17 mouse cellular contexts compared by ENCODE assay signal in genomic region chr12:98932856-98933255, GRCm38 (mm10).
"Had no signal": no experiment of that assay in that cellular context is flagged by ENCODE, and none has a peak within 500 bp of the region (broad histone marks: within the 10 kb centered on the region; RNA-seq: fewer than 3 reads in every experiment).

No protein-coding gene starts in this region.

- H3K9ac ChIP-seq: lung, embryonic 14.5 days; midbrain, embryonic 12.5 days; neural tube, embryonic 13.5 days; neural tube, embryonic 15.5 days had no signal

- H3K4me1 ChIP-seq: neural tube, embryonic 13.5 days; neural tube, embryonic 15.5 days had no signal

- H3K9me3 ChIP-seq: neural tube, embryonic 13.5 days; neural tube, embryonic 15.5 days had no signal

- H3K36me3 ChIP-seq: neural tube, embryonic 13.5 days; neural tube, embryonic 15.5 days had no signal

- H3K4me3 ChIP-seq: midbrain, embryonic 12.5 days; myocyte; neural tube, embryonic 13.5 days; neural tube, embryonic 15.5 days had no signal

- H3K4me2 ChIP-seq: lung, embryonic 14.5 days; midbrain, embryonic 12.5 days; neural tube, embryonic 13.5 days; neural tube, embryonic 15.5 days had no signal

- H3K27ac ChIP-seq: midbrain, embryonic 12.5 days; neural tube, embryonic 13.5 days; neural tube, embryonic 15.5 days had no signal

- ATAC-seq: midbrain, embryonic 16.5 days had no signal

- DNase-seq: lung, adult 18-20 months; lung, embryonic 14.5 days; lung, postnatal 10 days; lung, postnatal 4 days; midbrain, embryonic 14.5 days; right cerebral cortex, adult 18-20 months; right cerebral cortex, postnatal 25 days; right cerebral cortex, postnatal 4 days; spleen, adult 18-20 months; thymus, adult 18-20 months; thymus, postnatal 14 days; thymus, postnatal 36 days had no signal

- H3K27me3 ChIP-seq: midbrain, embryonic 12.5 days; neural tube, embryonic 13.5 days; neural tube, embryonic 15.5 days had no signal
